Mouse (Mus musculus): ENCODE measurements around the gene Ube2q1. TPM values are rescaled to one million over a fixed set of nuclear protein-coding genes. Genes with fewer than 3 reads are reported as not detected.

The Ube2q1 gene
- polyA plus RNA-seq, 1 experiment from 2014 or later: 21.8 TPM

DNA sequence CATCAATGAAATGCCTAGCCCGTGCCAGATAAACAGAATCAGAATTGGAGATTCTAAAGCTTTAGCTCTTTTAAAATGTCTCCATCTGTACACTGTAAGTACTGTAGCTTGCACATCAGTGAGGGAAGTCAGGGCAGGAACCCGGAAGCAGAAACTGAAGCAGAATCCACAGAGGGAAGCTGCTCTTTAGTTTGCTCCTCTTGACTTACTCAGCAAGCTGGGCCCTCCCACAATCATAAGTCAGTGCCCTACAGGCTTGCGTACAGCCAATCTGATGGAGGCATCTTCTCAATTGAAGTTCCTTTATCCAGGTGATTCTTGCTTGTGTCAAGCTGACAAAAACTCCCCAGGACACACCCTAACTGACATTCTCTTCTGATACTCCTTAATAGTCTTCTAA lies 33.8 kb downstream of the Ube2q1 start:
- Histone ChIP-seq H3K27ac (ENCODE audit: low read length) (no peak overlapping the region), H3K4me3 (ENCODE audit: low read depth, low read length) (no peak overlapping the region), H3K27me3 (ENCODE audit: control insufficient read depth, insufficient read depth, low read length) (no peaks in the 10 kb centered on the region), H3K36me3 (ENCODE audit: control insufficient read depth, insufficient read depth, low read length) (no peaks in the 10 kb centered on the region), H3K9ac (replicated peaks; ENCODE audit: low read depth, low read length) (no peak overlapping the region), H3K9me3 (ENCODE audit: control insufficient read depth, low read depth, low read length) (no peaks in the 10 kb centered on the region), H3K4me1 (ENCODE audit: control insufficient read depth, insufficient read depth, low read length) (0 out of 2 replicates have a peak, but pooled peaks cover 3% of the 10 kb centered on the region), H3K4me2 (replicated peaks; ENCODE audit: low read depth, low read length) (no peak overlapping the region)
- ATAC-seq (ENCODE audit: insufficient number of reproducible peaks, insufficient read depth, low FRiP score, low read depth): no peak
- 90% methylated on average over 3 of the region's 3 CpGs for WGBS

GRCm38 (mm10) chr3:89807881-89808280 lies 34.5 kb downstream of the Ube2q1 start:
- peak; percentile 82 for ATAC-seq (ENCODE audit: insufficient number of reproducible peaks, insufficient read depth, low FRiP score, low read depth)
- Histone ChIP-seq H3K27ac (ENCODE audit: low read length) (no peak overlapping the region; the same call in 1 of the 2 replicates), H3K9me3 (ENCODE audit: control insufficient read depth, low read depth, low read length) (no peaks in the 10 kb centered on the region), H3K27me3 (ENCODE audit: control insufficient read depth, insufficient read depth, low read length) (no peaks in the 10 kb centered on the region), H3K4me3 (ENCODE audit: low read depth, low read length) (no peak overlapping the region), H3K4me2 (replicated peaks; ENCODE audit: low read depth, low read length) (no peak overlapping the region), H3K9ac (replicated peaks; ENCODE audit: low read depth, low read length) (no peak overlapping the region), H3K36me3 (ENCODE audit: control insufficient read depth, insufficient read depth, low read length) (no peaks in the 10 kb centered on the region), H3K4me1 (ENCODE audit: control insufficient read depth, insufficient read depth, low read length) (0 out of 2 replicates have a peak, but pooled peaks cover 3% of the 10 kb centered on the region)
- WGBS: 63% methylated on average over 5 of the region's 5 CpGs

DNA sequence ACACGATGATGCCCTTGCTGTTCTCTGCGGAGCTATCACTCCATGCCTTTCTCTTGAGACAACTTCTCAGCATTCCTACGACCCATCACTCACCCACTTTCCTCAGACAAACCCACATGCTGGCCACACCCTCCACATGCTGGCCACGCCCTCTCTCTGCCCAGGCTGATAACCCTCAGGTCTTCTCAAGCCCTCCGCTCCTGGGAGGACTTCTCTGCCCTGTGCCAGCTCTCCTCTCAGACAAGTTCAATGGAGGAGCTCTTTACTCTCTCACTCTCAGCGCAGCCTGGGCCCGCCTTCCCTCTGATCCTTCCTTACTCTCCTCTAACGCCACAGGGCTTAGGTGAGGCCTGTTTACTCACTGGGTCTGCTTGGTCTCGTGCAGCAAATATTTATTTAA lies 35.2 kb downstream of the Ube2q1 start:
- ATAC-seq (ENCODE audit: insufficient number of reproducible peaks, insufficient read depth, low FRiP score, low read depth): peak; percentile 79; the same call in 1 of the 2 replicates
- no peak overlapping the region for H3K4me3 ChIP-seq (ENCODE audit: low read depth, low read length)
- 0 out of 2 replicates have a peak, but pooled peaks cover 3% of the 10 kb centered on the region for H3K4me1 ChIP-seq (ENCODE audit: control insufficient read depth, insufficient read depth, low read length)
- no peak overlapping the region; the same call in 1 of the 2 replicates for H3K27ac ChIP-seq (ENCODE audit: low read length)
- 38% methylated on average over 9 of the region's 9 CpGs for WGBS
- H3K27me3 ChIP-seq (ENCODE audit: control insufficient read depth, insufficient read depth, low read length): no peaks in the 10 kb centered on the region
- H3K9me3 ChIP-seq (ENCODE audit: control insufficient read depth, low read depth, low read length): no peaks in the 10 kb centered on the region
- H3K4me2 ChIP-seq (replicated peaks; ENCODE audit: low read depth, low read length): no peak overlapping the region
- H3K9ac ChIP-seq (replicated peaks; ENCODE audit: low read depth, low read length): no peak overlapping the region
- H3K36me3 ChIP-seq (ENCODE audit: control insufficient read depth, insufficient read depth, low read length): no peaks in the 10 kb centered on the region

GRCm38 (mm10) chr3:89810841-89811240 lies 37.4 kb downstream of the Ube2q1 start:
- no peak overlapping the region for H3K4me2 ChIP-seq (replicated peaks; ENCODE audit: low read depth, low read length)
- 0 out of 2 replicates have a peak, but pooled peaks cover 3% of the 10 kb centered on the region for H3K4me1 ChIP-seq (ENCODE audit: control insufficient read depth, insufficient read depth, low read length)
- H3K27me3 ChIP-seq (ENCODE audit: control insufficient read depth, insufficient read depth, low read length): no peaks in the 10 kb centered on the region
- no peaks in the 10 kb centered on the region for H3K9me3 ChIP-seq (ENCODE audit: control insufficient read depth, low read depth, low read length)
- ATAC-seq (ENCODE audit: insufficient number of reproducible peaks, insufficient read depth, low FRiP score, low read depth): no peak
- no peaks in the 10 kb centered on the region for H3K36me3 ChIP-seq (ENCODE audit: control insufficient read depth, insufficient read depth, low read length)
- H3K27ac ChIP-seq (ENCODE audit: low read length): no peak overlapping the region
- H3K9ac ChIP-seq (replicated peaks; ENCODE audit: low read depth, low read length): no peak overlapping the region
- H3K4me3 ChIP-seq (ENCODE audit: low read depth, low read length): no peak overlapping the region

GRCm38 (mm10) chr3:89812166-89812565 lies 38.8 kb downstream of the Ube2q1 start:
- H3K9ac ChIP-seq (replicated peaks; ENCODE audit: low read depth, low read length): no peak overlapping the region
- no peaks in the 10 kb centered on the region for H3K36me3 ChIP-seq (ENCODE audit: control insufficient read depth, insufficient read depth, low read length)
- no peak overlapping the region for H3K27ac ChIP-seq (ENCODE audit: low read length)
- H3K9me3 ChIP-seq (ENCODE audit: control insufficient read depth, low read depth, low read length): no peaks in the 10 kb centered on the region
- no peaks in the 10 kb centered on the region for H3K27me3 ChIP-seq (ENCODE audit: control insufficient read depth, insufficient read depth, low read length)
- H3K4me3 ChIP-seq (ENCODE audit: low read depth, low read length): no peak overlapping the region
- no peak overlapping the region for H3K4me2 ChIP-seq (replicated peaks; ENCODE audit: low read depth, low read length)
- ATAC-seq (ENCODE audit: insufficient number of reproducible peaks, insufficient read depth, low FRiP score, low read depth): no peak
- 60% methylated on average over 3 of the region's 3 CpGs for WGBS
- 0 out of 2 replicates have a peak, but pooled peaks cover 3% of the 10 kb centered on the region for H3K4me1 ChIP-seq (ENCODE audit: control insufficient read depth, insufficient read depth, low read length)

- Histone ChIP-seq H3K27me3 (ENCODE audit: control insufficient read depth, insufficient read depth, low read length) (no peaks in the 10 kb centered on the region), H3K4me2 (replicated peaks; ENCODE audit: low read depth, low read length) (no peak overlapping the region), H3K9me3 (ENCODE audit: control insufficient read depth, low read depth, low read length) (no peaks in the 10 kb centered on the region), H3K36me3 (ENCODE audit: control insufficient read depth, insufficient read depth, low read length) (no peaks in the 10 kb centered on the region), H3K4me3 (ENCODE audit: low read depth, low read length) (no peak overlapping the region), H3K9ac (replicated peaks; ENCODE audit: low read depth, low read length) (no peak overlapping the region), H3K4me1 (ENCODE audit: control insufficient read depth, insufficient read depth, low read length) (no peaks in the 10 kb centered on the region), H3K27ac (ENCODE audit: low read length) (no peak overlapping the region)
- ATAC-seq (ENCODE audit: insufficient number of reproducible peaks, insufficient read depth, low FRiP score, low read depth): no peak
- 72% methylated on average over 7 of the region's 7 CpGs for WGBS
These were observed 40.6 kb downstream of the Ube2q1 start for GRCm38 (mm10) chr3:89814051-89814450.

DNA sequence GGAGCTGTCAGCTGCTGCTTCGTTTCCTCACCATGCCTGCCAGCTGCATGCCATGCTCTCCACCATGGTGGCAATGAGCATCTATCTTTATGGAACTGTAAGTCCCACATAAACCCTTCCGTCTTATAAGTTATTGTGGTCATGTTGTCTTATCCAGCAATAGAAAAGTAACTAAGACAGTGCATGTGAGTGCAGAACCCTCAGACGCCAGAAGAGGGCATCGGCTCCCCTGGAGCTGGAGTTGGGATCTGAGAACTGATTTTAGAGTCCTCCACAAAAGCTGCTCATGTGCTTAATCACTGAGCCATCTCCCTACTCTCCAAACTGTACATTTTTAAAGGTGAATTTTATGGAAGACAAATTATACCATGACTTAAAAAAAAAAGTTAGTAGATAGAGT lies 43.6 kb downstream of the Ube2q1 start:
- H3K27me3 ChIP-seq (ENCODE audit: control insufficient read depth, insufficient read depth, low read length): no peaks in the 10 kb centered on the region
- no peaks in the 10 kb centered on the region for H3K9me3 ChIP-seq (ENCODE audit: control insufficient read depth, low read depth, low read length)
- H3K4me1 ChIP-seq (ENCODE audit: control insufficient read depth, insufficient read depth, low read length): no peaks in the 10 kb centered on the region
- ATAC-seq (ENCODE audit: insufficient number of reproducible peaks, insufficient read depth, low FRiP score, low read depth): no peak
- no peaks in the 10 kb centered on the region for H3K36me3 ChIP-seq (ENCODE audit: control insufficient read depth, insufficient read depth, low read length)
- H3K27ac ChIP-seq (ENCODE audit: low read length): no peak overlapping the region
- H3K9ac ChIP-seq (replicated peaks; ENCODE audit: low read depth, low read length): no peak overlapping the region
- no peak overlapping the region for H3K4me3 ChIP-seq (ENCODE audit: low read depth, low read length)
- H3K4me2 ChIP-seq (replicated peaks; ENCODE audit: low read depth, low read length): no peak overlapping the region
- 64% methylated on average over 4 of the region's 4 CpGs for WGBS

- H3K36me3 ChIP-seq (ENCODE audit: control insufficient read depth, insufficient read depth, low read length): no peaks in the 10 kb centered on the region
- no peak overlapping the region for H3K27ac ChIP-seq (ENCODE audit: low read length)
- H3K4me3 ChIP-seq (ENCODE audit: low read depth, low read length): no peak overlapping the region
- no peaks in the 10 kb centered on the region for H3K27me3 ChIP-seq (ENCODE audit: control insufficient read depth, insufficient read depth, low read length)
- WGBS: 72% methylated on average over 3 of the region's 3 CpGs
- no peak overlapping the region for H3K9ac ChIP-seq (replicated peaks; ENCODE audit: low read depth, low read length)
- no peaks in the 10 kb centered on the region for H3K9me3 ChIP-seq (ENCODE audit: control insufficient read depth, low read depth, low read length)
- no peaks in the 10 kb centered on the region for H3K4me1 ChIP-seq (ENCODE audit: control insufficient read depth, insufficient read depth, low read length)
- no peak for ATAC-seq (ENCODE audit: insufficient number of reproducible peaks, insufficient read depth, low FRiP score, low read depth)
- no peak overlapping the region for H3K4me2 ChIP-seq (replicated peaks; ENCODE audit: low read depth, low read length)
These were observed 45.2 kb downstream of the Ube2q1 start for GRCm38 (mm10) chr3:89818605-89819004.

DNA sequence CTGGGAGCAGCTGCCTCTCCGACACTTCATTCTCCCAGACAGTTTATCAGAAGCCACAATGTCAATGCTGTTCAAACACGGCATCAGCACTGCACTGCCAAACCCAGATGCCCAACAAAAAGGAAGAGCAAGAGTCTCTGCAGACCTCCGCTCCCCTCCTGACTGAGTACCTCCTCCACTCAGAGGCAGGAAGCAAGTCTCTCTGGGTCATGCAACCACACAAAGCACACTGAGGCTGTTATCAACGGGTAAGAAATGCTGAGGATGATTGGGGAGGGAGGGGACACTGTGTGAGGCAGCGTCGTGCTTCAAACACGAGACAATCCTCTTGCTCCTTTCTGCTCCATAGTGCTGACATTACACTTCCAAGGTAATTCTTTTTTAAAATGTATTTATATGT lies 46.5 kb downstream of the Ube2q1 start:
- Histone ChIP-seq H3K4me3 (ENCODE audit: low read depth, low read length) (no peak overlapping the region), H3K9me3 (ENCODE audit: control insufficient read depth, low read depth, low read length) (no peaks in the 10 kb centered on the region), H3K27ac (ENCODE audit: low read length) (no peak overlapping the region), H3K27me3 (ENCODE audit: control insufficient read depth, insufficient read depth, low read length) (no peaks in the 10 kb centered on the region), H3K4me1 (ENCODE audit: control insufficient read depth, insufficient read depth, low read length) (no peaks in the 10 kb centered on the region), H3K9ac (replicated peaks; ENCODE audit: low read depth, low read length) (no peak overlapping the region), H3K36me3 (ENCODE audit: control insufficient read depth, insufficient read depth, low read length) (no peaks in the 10 kb centered on the region), H3K4me2 (replicated peaks; ENCODE audit: low read depth, low read length) (no peak overlapping the region)
- WGBS: 59% methylated on average over 7 of the region's 7 CpGs
- no peak for ATAC-seq (ENCODE audit: insufficient number of reproducible peaks, insufficient read depth, low FRiP score, low read depth)

Measured in stomach, embryonic 14.5 days (tissue).